Mouse (Mus musculus): ENCODE measurements around the gene Ifitm1. TPM values are rescaled to one million over a fixed set of nuclear protein-coding genes. Genes with fewer than 3 reads are reported as not detected.
A peak's percentile ranks its signal among the peaks of the same experiment; 100 is the strongest.

Ifitm1 gene
- total and polyA plus RNA-seq, 2 experiments from 2014 or later: 4.1 to 23.1 TPM

- TF ChIP-seq CTCF (IDR thresholded peaks at IDR 0.05; ENCODE audit: low read depth) (no peak), EP300 (IDR thresholded peaks at IDR 0.05; ENCODE audit: low read depth) (no peak)
- Histone ChIP-seq H3K9ac (replicated peaks; ENCODE audit: low read depth, low read length) (no peak within 1 kb of the TSS), H3K9me3 (replicated peaks; ENCODE audit: control insufficient read depth, low read length) (no peaks in the 10 kb centered on the region), H3K4me1 (ENCODE audit: control insufficient read depth, insufficient read depth) (peaks cover 43% of the 10 kb centered on the region), H3K4me2 (ENCODE audit: low read depth, low read length) (peak within 1 kb of the TSS; percentile 5; the same call in 1 of the 2 replicates), H3K27ac (ENCODE audit: low read depth) (peak within 1 kb of the TSS; percentile 60), H3K4me3 (ENCODE audit: low read depth, low read length) (no peak within 1 kb of the TSS), H3K27me3 (ENCODE audit: control insufficient read depth, insufficient read depth, low read length) (no peaks in the 10 kb centered on the region), H3K36me3 (replicated peaks; ENCODE audit: control insufficient read depth, insufficient read depth, low read length) (peaks cover 28% of the 10 kb centered on the region; the same call in 1 of the 2 replicates)
- DNase-seq (ENCODE audit: low spot score) (no peak), ATAC-seq (ENCODE audit: insufficient read depth, low read depth) (no peak)
- 87% methylated on average over 16 of the region's 16 CpGs for WGBS
Observed at GRCm38 (mm10) chr7:140949824-140950530, 17.0 kb upstream of the Ifitm1 start, which contains the start of gene Ifitm5. Gene Ifitm5 (minus strand): TSS chr7:140950291.

GRCm38 (mm10) chr7:140951051-140951450, 16.0 kb upstream of the Ifitm1 start:
- no peak overlapping the region for H3K4me3 ChIP-seq (ENCODE audit: low read depth, low read length)
- H3K9ac ChIP-seq (replicated peaks; ENCODE audit: low read depth, low read length): no peak overlapping the region
- H3K9me3 ChIP-seq (replicated peaks; ENCODE audit: control insufficient read depth, low read length): no peaks in the 10 kb centered on the region
- peak overlapping the region; percentile 60 for H3K27ac ChIP-seq (ENCODE audit: low read depth)
- 35% methylated on average over 8 of the region's 8 CpGs for WGBS
- peaks cover 44% of the 10 kb centered on the region for H3K4me1 ChIP-seq (ENCODE audit: control insufficient read depth, insufficient read depth)
- DNase-seq (ENCODE audit: low spot score) (peak; percentile 31), ATAC-seq (ENCODE audit: insufficient read depth, low read depth) (no peak)
- 0 out of 2 replicates have a peak, but pooled peaks have one; percentile 16 for TF ChIP-seq EP300 (IDR thresholded peaks at IDR 0.05; ENCODE audit: low read depth)
- no peak for TF ChIP-seq CTCF (IDR thresholded peaks at IDR 0.05; ENCODE audit: low read depth)
- H3K4me2 ChIP-seq (ENCODE audit: low read depth, low read length): peak overlapping the region; percentile 5; the same call in 1 of the 2 replicates
- peaks cover 19% of the 10 kb centered on the region; the same call in 1 of the 2 replicates for H3K36me3 ChIP-seq (replicated peaks; ENCODE audit: control insufficient read depth, insufficient read depth, low read length)
- no peaks in the 10 kb centered on the region for H3K27me3 ChIP-seq (ENCODE audit: control insufficient read depth, insufficient read depth, low read length)

- H3K4me1 ChIP-seq (ENCODE audit: control insufficient read depth, insufficient read depth): peaks cover 43% of the 10 kb centered on the region
- H3K9me3 ChIP-seq (replicated peaks; ENCODE audit: control insufficient read depth, low read length): no peaks in the 10 kb centered on the region
- peak overlapping the region; percentile 60 for H3K27ac ChIP-seq (ENCODE audit: low read depth)
- 66% methylated on average over 6 of the region's 6 CpGs for WGBS
- no peak for DNase-seq (ENCODE audit: low spot score)
- H3K27me3 ChIP-seq (ENCODE audit: control insufficient read depth, insufficient read depth, low read length): no peaks in the 10 kb centered on the region
- no peak for ATAC-seq (ENCODE audit: insufficient read depth, low read depth)
- H3K9ac ChIP-seq (replicated peaks; ENCODE audit: low read depth, low read length): no peak overlapping the region
- H3K4me2 ChIP-seq (ENCODE audit: low read depth, low read length): no peak overlapping the region
- H3K4me3 ChIP-seq (ENCODE audit: low read depth, low read length): no peak overlapping the region
- TF ChIP-seq EP300 (IDR thresholded peaks at IDR 0.05; ENCODE audit: low read depth): no peak
- no peak for TF ChIP-seq CTCF (IDR thresholded peaks at IDR 0.05; ENCODE audit: low read depth)
- H3K36me3 ChIP-seq (replicated peaks; ENCODE audit: control insufficient read depth, insufficient read depth, low read length): peaks cover 17% of the 10 kb centered on the region; the same call in 1 of the 2 replicates
Observed at GRCm38 (mm10) chr7:140951765-140952164, 15.3 kb upstream of the Ifitm1 start.

- Histone ChIP-seq H3K9me3 (replicated peaks; ENCODE audit: control insufficient read depth, low read length) (no peaks in the 10 kb centered on the region), H3K4me3 (ENCODE audit: low read depth, low read length) (no peak overlapping the region), H3K4me1 (ENCODE audit: control insufficient read depth, insufficient read depth) (peaks cover 41% of the 10 kb centered on the region), H3K36me3 (replicated peaks; ENCODE audit: control insufficient read depth, insufficient read depth, low read length) (peaks cover 17% of the 10 kb centered on the region; the same call in 1 of the 2 replicates), H3K27ac (ENCODE audit: low read depth) (no peak overlapping the region), H3K4me2 (ENCODE audit: low read depth, low read length) (no peak overlapping the region), H3K9ac (replicated peaks; ENCODE audit: low read depth, low read length) (no peak overlapping the region), H3K27me3 (ENCODE audit: control insufficient read depth, insufficient read depth, low read length) (no peaks in the 10 kb centered on the region)
- WGBS: 66% methylated on average over 7 of the region's 7 CpGs
- ATAC-seq (ENCODE audit: insufficient read depth, low read depth) (no peak), DNase-seq (ENCODE audit: low spot score) (no peak)
- no peak for TF ChIP-seq EP300 (IDR thresholded peaks at IDR 0.05; ENCODE audit: low read depth)
- no peak for TF ChIP-seq CTCF (IDR thresholded peaks at IDR 0.05; ENCODE audit: low read depth)
Observed at GRCm38 (mm10) chr7:140952441-140952840, 14.6 kb upstream of the Ifitm1 start.

- 75% methylated on average over 11 of the region's 11 CpGs for WGBS
- Histone ChIP-seq H3K36me3 (replicated peaks; ENCODE audit: control insufficient read depth, insufficient read depth, low read length) (peaks cover 17% of the 10 kb centered on the region; the same call in 1 of the 2 replicates), H3K4me3 (ENCODE audit: low read depth, low read length) (peak overlapping the region; percentile 59; the same call in 1 of the 2 replicates), H3K9me3 (replicated peaks; ENCODE audit: control insufficient read depth, low read length) (no peaks in the 10 kb centered on the region), H3K4me1 (ENCODE audit: control insufficient read depth, insufficient read depth) (peaks cover 35% of the 10 kb centered on the region), H3K27ac (ENCODE audit: low read depth) (no peak overlapping the region), H3K9ac (replicated peaks; ENCODE audit: low read depth, low read length) (no peak overlapping the region), H3K4me2 (ENCODE audit: low read depth, low read length) (peak overlapping the region; percentile 74), H3K27me3 (ENCODE audit: control insufficient read depth, insufficient read depth, low read length) (no peaks in the 10 kb centered on the region)
- ATAC-seq (ENCODE audit: insufficient read depth, low read depth) (no peak), DNase-seq (ENCODE audit: low spot score) (no peak)
- TF ChIP-seq CTCF (IDR thresholded peaks at IDR 0.05; ENCODE audit: low read depth) (no peak), EP300 (IDR thresholded peaks at IDR 0.05; ENCODE audit: low read depth) (no peak)
Observed at GRCm38 (mm10) chr7:140953133-140953532, 13.9 kb upstream of the Ifitm1 start.
